Mouse (Mus musculus): ENCODE results near the gene Dync2h1.

DNA sequence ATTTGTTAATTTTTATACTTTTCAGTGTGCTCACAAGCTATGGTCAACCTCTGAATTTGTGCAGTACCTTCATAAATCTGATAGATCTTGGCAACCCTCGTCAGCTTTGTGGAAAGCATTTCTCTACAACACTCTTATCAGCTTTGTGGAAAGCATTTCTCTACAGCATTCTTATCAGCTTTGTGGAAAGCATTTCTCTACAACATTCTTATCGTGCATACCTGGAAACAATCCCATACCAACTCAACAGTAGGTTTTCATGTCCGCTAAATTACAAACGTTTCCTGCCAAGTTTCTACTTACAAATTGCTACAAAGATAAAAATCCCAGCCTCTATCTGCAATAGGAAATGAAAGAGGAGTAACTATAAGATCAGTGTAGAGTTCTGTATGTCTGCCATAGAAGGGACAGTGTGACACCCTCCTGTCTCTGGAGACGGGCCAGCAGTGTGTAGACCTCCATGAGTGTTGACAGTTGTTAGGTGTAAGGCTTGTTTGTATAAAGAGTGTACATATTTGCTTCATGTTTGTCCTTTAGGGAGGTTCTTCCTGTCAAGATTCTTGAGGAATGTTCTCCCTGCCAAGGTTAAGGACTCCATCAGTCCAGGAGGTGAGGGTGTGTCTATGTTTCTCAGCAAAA lies 141.5 kb downstream of the Dync2h1 start:
- TF ChIP-seq POLR2AphosphoS2 (IDR thresholded peaks at IDR 0.05; ENCODE audit: insufficient read length, low read depth) (no peak), TCF3 (IDR thresholded peaks at IDR 0.05; ENCODE audit: insufficient read length, low read depth) (no peak), CEBPB (IDR thresholded peaks at IDR 0.05; ENCODE audit: insufficient read depth, poor library complexity, severe bottlenecking) (no peak), POLR2A (IDR thresholded peaks at IDR 0.05; ENCODE audit: insufficient read length, low read depth) (no peak), USF1 (IDR thresholded peaks at IDR 0.05; ENCODE audit: low read depth) (no peak), MYOG (IDR thresholded peaks at IDR 0.05; ENCODE audit: control insufficient read depth in 1 of 3, insufficient read depth in 1 of 3, insufficient read length in 2 of 3, low read depth in 2 of 3) (no peak)
